Mouse (Mus musculus): Measurements from ENCODE around the gene Eif4ebp2. TPM values are rescaled to one million over a fixed set of nuclear protein-coding genes. Genes with fewer than 3 reads are reported as not detected.
"Not testable (repeated sequence)": the region's sequence is repeated elsewhere in the genome, so short reads cannot be mapped to it uniquely, and the experiment has no call there.

Eif4ebp2 gene
- total RNA-seq, 2 experiments from 2014 or later, result 43.1 to 49.0 TPM

- DNase-seq (ENCODE audit: low spot score in 2 of 2), result no peak
- intact Hi-C loops (cut with DNase I), result no loop called here
Observed at GRCm38 (mm10) chr10:61468900-61469299, 16.4 kb upstream of the Eif4ebp2 start.

GRCm38 (mm10) chr10:61466873-61467272 is 14.4 kb upstream of the Eif4ebp2 start:
- intact Hi-C loops (cut with DNase I), result no loop called here
- DNase-seq (ENCODE audit: low spot score in 2 of 2), result no peak

GRCm38 (mm10) chr10:61466242-61466641 is 13.8 kb upstream of the Eif4ebp2 start:
- intact Hi-C loops (cut with DNase I), result no loop called here
- no peak for DNase-seq (ENCODE audit: low spot score in 2 of 2)

DNA sequence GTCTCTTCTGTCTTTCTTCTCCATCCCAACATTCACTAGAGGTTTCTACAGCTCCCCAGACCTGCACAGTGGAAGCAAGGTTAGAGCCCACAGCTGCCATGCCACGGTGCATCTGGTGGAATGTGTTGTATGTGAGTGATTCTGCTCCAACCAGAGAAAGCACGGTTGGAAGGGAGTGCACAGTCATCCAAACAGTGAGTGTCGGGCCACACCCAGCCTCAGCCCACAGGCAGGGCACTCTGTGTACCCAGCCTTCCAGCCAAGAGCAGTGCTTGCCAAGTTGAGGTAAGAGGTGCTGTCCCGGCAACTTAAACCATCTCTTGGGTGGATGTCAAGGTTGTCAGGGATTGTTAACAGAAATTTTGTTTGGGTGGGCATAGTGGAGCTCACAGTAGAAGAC is 12.5 kb upstream of the Eif4ebp2 start:
- intact Hi-C loops (cut with DNase I), result no loop called here
- no peak for DNase-seq (ENCODE audit: low spot score in 2 of 2)

- no peak for DNase-seq (ENCODE audit: low spot score in 2 of 2)
- intact Hi-C loops (cut with DNase I), result no loop called here
Observed at GRCm38 (mm10) chr10:61457182-61457581, 4.7 kb upstream of the Eif4ebp2 start.

DNA sequence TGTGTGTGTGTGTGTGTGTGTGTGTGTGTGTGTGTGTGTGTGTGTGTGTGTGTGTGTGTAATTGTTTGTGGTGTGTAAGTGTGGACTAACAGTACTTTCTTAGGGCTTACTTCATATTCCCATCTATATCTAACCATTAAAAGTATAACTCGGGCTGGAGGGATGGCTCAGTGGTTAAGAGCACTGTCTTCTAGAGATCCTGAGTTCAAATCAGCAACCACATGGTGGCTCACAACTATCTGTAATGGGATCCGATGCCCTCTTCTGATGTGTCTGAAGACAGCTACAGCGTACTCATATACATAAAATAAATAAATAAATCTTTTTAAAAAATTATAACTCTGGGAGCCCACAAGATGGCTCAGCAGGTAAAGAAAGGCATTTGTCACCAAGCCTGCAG is 710 bp upstream of the Eif4ebp2 start:
- intact Hi-C loops (cut with DNase I); DNase-seq (ENCODE audit: low spot score in 2 of 2): not testable (repeated sequence)

- peak; percentile 54 to 55 for DNase-seq (ENCODE audit: low spot score in 2 of 2)
- intact Hi-C loops (cut with DNase I), result no loop called here
Observed at GRCm38 (mm10) chr10:61451931-61452617, 387 bp downstream of the Eif4ebp2 start.

GRCm38 (mm10) chr10:61451463-61451930 is 964 bp downstream of the Eif4ebp2 start:
- DNase-seq (ENCODE audit: low spot score in 2 of 2), result no peak
- intact Hi-C loops (cut with DNase I), result no loop called here

GRCm38 (mm10) chr10:61448834-61449233 is 3.6 kb downstream of the Eif4ebp2 start:
- intact Hi-C loops (cut with DNase I), result no loop called here
- no peak for DNase-seq (ENCODE audit: low spot score in 2 of 2)

DNA sequence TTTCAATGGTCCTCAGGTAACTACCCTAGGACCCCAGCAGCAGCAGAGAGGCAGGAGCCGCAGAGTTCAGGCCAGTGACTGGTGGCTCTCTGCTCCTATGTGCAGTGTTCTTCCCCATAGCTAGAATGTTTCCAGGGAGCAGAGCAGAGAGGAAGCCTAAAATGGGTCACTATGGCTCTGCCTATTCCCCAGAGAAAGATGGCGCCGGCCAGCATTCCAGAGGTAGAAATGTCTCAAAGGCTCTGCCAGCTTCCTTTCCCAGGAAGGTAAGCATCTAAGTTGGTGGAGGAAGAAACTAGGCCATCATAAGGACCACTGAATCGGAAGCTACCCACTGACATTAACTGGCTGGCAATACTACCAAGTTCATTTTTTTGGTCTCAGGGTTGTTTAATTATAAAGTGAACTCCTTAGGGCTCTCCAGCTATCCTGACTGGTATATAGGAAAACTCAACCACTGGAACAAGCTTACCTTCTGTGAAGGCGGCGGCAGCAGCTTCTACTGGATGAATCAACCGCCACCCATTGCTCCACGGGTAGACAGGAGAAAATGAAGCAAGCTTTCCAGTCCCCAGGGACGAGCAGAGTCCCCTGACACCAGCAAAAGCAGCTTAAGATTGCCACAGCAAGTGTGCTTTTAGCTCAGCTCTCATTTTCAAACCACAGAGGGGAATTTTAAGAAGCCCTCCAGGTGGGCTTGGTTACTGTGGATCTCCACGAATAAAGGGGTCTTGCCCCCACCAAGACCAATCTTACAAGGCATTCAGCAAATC is 4.7 kb downstream of the Eif4ebp2 start:
- intact Hi-C loops (cut with DNase I), result no loop called here
- no peak for DNase-seq (ENCODE audit: low spot score in 2 of 2)

DNA sequence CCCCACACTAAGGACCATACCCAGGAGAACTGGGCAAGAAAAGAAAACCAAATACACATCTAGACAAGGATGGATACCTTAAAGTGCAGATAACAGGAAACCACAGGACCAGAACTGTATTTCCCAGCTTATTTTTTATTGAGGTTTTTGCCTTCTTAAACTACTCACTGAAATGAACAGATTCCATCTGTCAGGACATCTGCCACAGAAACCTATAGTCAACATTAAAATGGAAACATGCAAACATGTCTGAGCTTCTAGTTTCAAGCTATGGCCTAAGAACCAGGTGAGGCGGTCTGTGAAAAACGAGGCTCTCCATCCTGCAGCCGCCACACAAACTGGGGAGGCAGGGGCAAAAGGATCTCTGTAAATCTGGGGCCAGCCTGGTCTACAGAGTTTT is 7.4 kb downstream of the Eif4ebp2 start:
- intact Hi-C loops (cut with DNase I), result no loop called here
- DNase-seq (ENCODE audit: low spot score in 2 of 2), result no peak

- DNase-seq (ENCODE audit: low spot score in 2 of 2), result no peak
- intact Hi-C loops (cut with DNase I), result no loop called here
Observed at GRCm38 (mm10) chr10:61443876-61444275, 8.6 kb downstream of the Eif4ebp2 start.

- intact Hi-C loops (cut with DNase I), result no loop called here
- DNase-seq (ENCODE audit: low spot score in 2 of 2), result no peak
Observed at GRCm38 (mm10) chr10:61443456-61443855, 9.0 kb downstream of the Eif4ebp2 start.

GRCm38 (mm10) chr10:61440202-61440800 is 12.2 kb downstream of the Eif4ebp2 start:
- intact Hi-C loops (cut with DNase I), result no loop called here
- DNase-seq (ENCODE audit: low spot score in 2 of 2), result no peak

GRCm38 (mm10) chr10:61431375-61431774 is 21.1 kb downstream of the Eif4ebp2 start:
- intact Hi-C loops (cut with DNase I), result no loop called here
- DNase-seq (ENCODE audit: low spot score in 2 of 2), result peak; percentile 75 to 83

DNA sequence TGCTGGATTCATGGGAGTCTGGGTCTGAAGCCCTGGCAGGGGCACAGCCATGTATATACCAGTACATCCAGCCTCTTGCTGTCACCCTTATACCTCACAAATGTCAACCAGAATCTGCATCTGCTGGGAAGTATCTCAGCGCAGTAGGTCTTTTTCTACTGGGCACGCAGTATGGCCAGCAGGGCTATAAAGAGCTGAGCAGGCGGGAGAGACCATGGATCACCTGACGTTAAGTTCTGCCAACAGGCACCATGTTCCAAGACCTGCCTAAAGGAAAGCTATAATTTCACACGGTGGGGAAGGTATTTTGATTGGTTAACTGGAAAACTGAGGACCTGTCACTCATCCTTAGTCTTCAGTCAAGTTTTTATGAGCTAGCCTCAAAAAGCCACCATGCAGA is 23.4 kb downstream of the Eif4ebp2 start:
- DNase-seq (ENCODE audit: low spot score in 2 of 2), result no peak

DNA sequence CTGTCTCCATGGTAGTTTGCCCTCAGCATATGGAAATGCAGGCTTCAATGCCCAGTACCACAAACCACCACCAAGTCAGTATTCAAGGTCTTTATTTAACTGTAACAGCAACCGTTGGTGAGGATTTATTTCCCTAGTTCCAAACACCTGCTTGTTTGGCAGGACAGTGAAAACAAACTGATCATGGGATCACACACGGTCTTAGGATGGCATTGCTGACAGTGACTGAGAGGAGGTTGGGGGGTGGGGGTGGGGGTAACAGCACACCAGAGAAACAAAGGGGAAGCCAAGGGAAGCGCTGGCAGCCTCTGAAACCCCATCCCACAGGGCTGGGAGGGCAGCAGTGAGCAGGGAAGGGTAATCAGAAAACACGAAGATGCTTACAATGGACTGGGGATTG is 24.0 kb downstream of the Eif4ebp2 start:
- no peak for DNase-seq (ENCODE audit: low spot score in 2 of 2)
- intact Hi-C loops (cut with DNase I), result no loop called here

More for the DNA sequence above, 23.4 kb downstream of the Eif4ebp2 start:
- intact Hi-C loops (cut with DNase I), result no loop called here

- no peak for DNase-seq (ENCODE audit: low spot score in 2 of 2)
Observed at GRCm38 (mm10) chr10:61427951-61428350, 24.5 kb downstream of the Eif4ebp2 start.

GRCm38 (mm10) chr10:61426251-61426757 is 26.2 kb downstream of the Eif4ebp2 start:
- intact Hi-C loops (cut with DNase I), result no loop called here
- no peak for DNase-seq (ENCODE audit: low spot score in 2 of 2)

More at GRCm38 (mm10) chr10:61427951-61428350, 24.5 kb downstream of the Eif4ebp2 start:
- intact Hi-C loops (cut with DNase I), result no loop called here

- DNase-seq (ENCODE audit: low spot score in 2 of 2), result no peak
- intact Hi-C loops (cut with DNase I), result no loop called here
Observed at GRCm38 (mm10) chr10:61425047-61425446, 27.4 kb downstream of the Eif4ebp2 start.
